Mouse (Mus musculus) embryonic fibroblast, embryonic 13.5 days (primary cell): ENCODE measurements around the gene Map3k5. TPM values are rescaled to one million over a fixed set of nuclear protein-coding genes. Genes with fewer than 3 reads are reported as not detected.

Source experiments
- H3K27ac ChIP-seq: 2 replicates; pipeline ENCODE4 v1.5.1; 2012; ENCODE audit warnings: low read length, control low read depth, inconsistent platforms; ENCODE audit not compliant: insufficient read depth
- H3K4me1 ChIP-seq: 2 replicates; pipeline ENCODE4 v1.6.1; 2011; ENCODE audit warnings: low read length; ENCODE audit not compliant: control insufficient read depth, insufficient read depth
- H3K4me3 ChIP-seq: 2 replicates; pipeline ENCODE4 v1.5.1; 2011; ENCODE audit warnings: mild to moderate bottlenecking, control low read depth, low read length; ENCODE audit not compliant: insufficient read depth
- CTCF ChIP-seq: IDR thresholded peaks from 2 replicates; pipeline ENCODE4 v1.5.1; 2011; ENCODE audit warnings: mild to moderate bottlenecking, control low read depth, low read length, moderate library complexity, borderline replicate concordance; ENCODE audit not compliant: insufficient read depth
- POLR2A ChIP-seq: IDR thresholded peaks from 2 replicates; pipeline ENCODE4 v1.6.1; 2011; ENCODE audit warnings: low read depth, mild to moderate bottlenecking, control low read depth, low read length, moderate library complexity
- polyA plus RNA-seq: library from polyadenylated mRNA; stranded (reverse); fragments of >200 nt; gene quantifications from 2 replicates; pipeline ENCODE4 v1.2.4, GENCODE M21; 2011; ENCODE audit warnings: low read depth; ENCODE audit not compliant: missing spikeins, insufficient read length

Map3k5 gene
- polyA plus RNA-seq, 1 experiment, result 4.7 TPM

GRCm38 (mm10) chr10:20136505-20136904 is 202.2 kb downstream of the Map3k5 start:
- no peak for TF ChIP-seq CTCF
- no peak for TF ChIP-seq POLR2A
- Histone ChIP-seq H3K4me1 (no peaks in the 10 kb centered on the region), H3K4me3 (no peak overlapping the region), H3K27ac (no peak overlapping the region)

- Histone ChIP-seq H3K4me1 (no peaks in the 10 kb centered on the region), H3K27ac (no peak overlapping the region), H3K4me3 (no peak overlapping the region)
- TF ChIP-seq POLR2A (no peak), CTCF (no peak)
Observed at GRCm38 (mm10) chr10:20141376-20141775, 207.1 kb downstream of the Map3k5 start.

- Histone ChIP-seq H3K4me1 (no peaks in the 10 kb centered on the region; the same call in 1 of the 2 replicates), H3K4me3 (peak within 1 kb of the TSS; percentile 33), H3K27ac (no peak within 1 kb of the TSS)
- TF ChIP-seq CTCF, result no peak
- TF ChIP-seq POLR2A, result no peak
Observed at GRCm38 (mm10) chr10:20148130-20148772, 214.0 kb downstream of the Map3k5 start, which contains the start of gene Map7. Map7 (plus strand) TSS chr10:20148471.

- Histone ChIP-seq H3K27ac (no peak overlapping the region), H3K4me3 (peak overlapping the region; percentile 33), H3K4me1 (no peaks in the 10 kb centered on the region; the same call in 1 of the 2 replicates)
- TF ChIP-seq POLR2A (no peak), CTCF (no peak)
Observed at GRCm38 (mm10) chr10:20148773-20149120, 214.5 kb downstream of the Map3k5 start.

GRCm38 (mm10) chr10:20149121-20149834 is 215.0 kb downstream of the Map3k5 start:
- H3K4me3 ChIP-seq, result peak overlapping the region; percentile 33
- H3K4me1 ChIP-seq, result no peaks in the 10 kb centered on the region; the same call in 1 of the 2 replicates
- no peak overlapping the region for H3K27ac ChIP-seq
- TF ChIP-seq POLR2A (no peak), CTCF (no peak)

- H3K27ac ChIP-seq, result no peak overlapping the region
- no peak for TF ChIP-seq CTCF
- TF ChIP-seq POLR2A, result no peak
- peak overlapping the region; percentile 33; the same call in 1 of the 2 replicates for H3K4me3 ChIP-seq
- no peaks in the 10 kb centered on the region; the same call in 1 of the 2 replicates for H3K4me1 ChIP-seq
Observed at GRCm38 (mm10) chr10:20149835-20150355, 215.6 kb downstream of the Map3k5 start.

GRCm38 (mm10) chr10:20152131-20152530 is 217.9 kb downstream of the Map3k5 start:
- Histone ChIP-seq H3K4me3 (no peak overlapping the region), H3K27ac (no peak overlapping the region), H3K4me1 (no peaks in the 10 kb centered on the region; the same call in 1 of the 2 replicates)
- TF ChIP-seq POLR2A, result no peak
- no peak for TF ChIP-seq CTCF

- H3K4me1 ChIP-seq, result no peaks in the 10 kb centered on the region
- no peak overlapping the region for H3K4me3 ChIP-seq
- no peak for TF ChIP-seq POLR2A
- no peak for TF ChIP-seq CTCF
- no peak overlapping the region for H3K27ac ChIP-seq
Observed at GRCm38 (mm10) chr10:20153507-20153906, 219.2 kb downstream of the Map3k5 start.

GRCm38 (mm10) chr10:20155401-20155800 is 221.1 kb downstream of the Map3k5 start:
- Histone ChIP-seq H3K4me3 (no peak overlapping the region), H3K4me1 (no peaks in the 10 kb centered on the region), H3K27ac (no peak overlapping the region)
- no peak for TF ChIP-seq POLR2A
- TF ChIP-seq CTCF, result no peak

GRCm38 (mm10) chr10:20157021-20157726 is 222.9 kb downstream of the Map3k5 start:
- Histone ChIP-seq H3K4me1 (no peaks in the 10 kb centered on the region), H3K27ac (no peak overlapping the region), H3K4me3 (no peak overlapping the region)
- TF ChIP-seq POLR2A (no peak), CTCF (no peak)
